Comparison of ENCODE assay signal across 16 mouse cellular contexts in genomic region chr3:51612398-51613356, GRCm38 (mm10). TPM values are rescaled to one million over a fixed set of nuclear protein-coding genes. Genes with fewer than 3 reads are reported as not detected.
DNase-seq lines count a peak whose midpoint lies in the region; ATAC-seq lines count a peak whose summit lies in the region.
"Had no signal": no experiment of that assay in that cellular context is flagged by ENCODE, and none has a peak within 500 bp of the region (broad histone marks: within the 10 kb centered on the region; RNA-seq: fewer than 3 reads in every experiment).

No protein-coding gene starts in this region.

- no peaks in the 10 kb centered on the region for H3K36me3 ChIP-seq in embryonic facial prominence, embryonic 12.5 days
- H3K36me3 ChIP-seq in embryonic facial prominence, embryonic 10.5 days (replicated peaks) = no peaks in the 10 kb centered on the region
- no peaks in the 10 kb centered on the region for H3K36me3 ChIP-seq in heart, embryonic 13.5 days
- no peaks in the 10 kb centered on the region for H3K36me3 ChIP-seq in midbrain, embryonic 11.5 days (ENCODE audit: control insufficient read depth, insufficient read depth, low read length)
- no peaks in the 10 kb centered on the region for H3K36me3 ChIP-seq in midbrain, embryonic 14.5 days (ENCODE audit: control insufficient read depth, insufficient read depth, low read length)
- H3K36me3 ChIP-seq: intestine, embryonic 15.5 days; stomach, embryonic 15.5 days had no signal

- H3K27ac ChIP-seq in embryonic facial prominence, embryonic 12.5 days = 0 out of 2 replicates have a peak overlapping the region, but pooled peaks have one; percentile 36
- no peak overlapping the region; the same call in 1 of the 2 replicates for H3K27ac ChIP-seq in embryonic facial prominence, embryonic 10.5 days (replicated peaks)
- no peak overlapping the region for H3K27ac ChIP-seq in heart, embryonic 13.5 days (replicated peaks)
- no peak overlapping the region for H3K27ac ChIP-seq in midbrain, embryonic 11.5 days (ENCODE audit: low read depth, low read length)
- no peak overlapping the region for H3K27ac ChIP-seq in midbrain, embryonic 14.5 days (replicated peaks; ENCODE audit: low read depth, low read length)
- H3K27ac ChIP-seq: intestine, embryonic 15.5 days; left cerebral cortex, adult 2 months; stomach, embryonic 15.5 days had no signal

- no peak overlapping the region for H3K4me3 ChIP-seq in embryonic facial prominence, embryonic 12.5 days
- H3K4me3 ChIP-seq in embryonic facial prominence, embryonic 10.5 days = no peak overlapping the region
- no peak overlapping the region for H3K4me3 ChIP-seq in heart, embryonic 13.5 days
- no peak overlapping the region for H3K4me3 ChIP-seq in midbrain, embryonic 11.5 days (ENCODE audit: low read depth, low read length)
- no peak overlapping the region for H3K4me3 ChIP-seq in midbrain, embryonic 14.5 days (replicated peaks; ENCODE audit: low read depth, low read length)
- H3K4me3 ChIP-seq: intestine, embryonic 15.5 days; left cerebral cortex, adult 2 months; stomach, embryonic 15.5 days had no signal

- no peak for ATAC-seq in embryonic facial prominence, embryonic 12.5 days (ENCODE audit: insufficient number of reproducible peaks, insufficient read depth, low FRiP score, low TSS enrichment)
- no peak for ATAC-seq in heart, embryonic 13.5 days (ENCODE audit: extremely low read depth, insufficient number of reproducible peaks, low FRiP score, low TSS enrichment)
- ATAC-seq in midbrain, embryonic 11.5 days (ENCODE audit: low FRiP score) = no peak
- ATAC-seq in midbrain, embryonic 14.5 days (ENCODE audit: low FRiP score, low TSS enrichment) = no peak
- ATAC-seq: midbrain, embryonic 16.5 days had no signal

- peaks cover 6% of the 10 kb centered on the region; the same call in 1 of the 2 replicates for H3K4me1 ChIP-seq in embryonic facial prominence, embryonic 12.5 days
- peaks cover 15% of the 10 kb centered on the region for H3K4me1 ChIP-seq in embryonic facial prominence, embryonic 10.5 days
- H3K4me1 ChIP-seq in heart, embryonic 13.5 days = peaks cover 10% of the 10 kb centered on the region
- no peaks in the 10 kb centered on the region for H3K4me1 ChIP-seq in midbrain, embryonic 11.5 days (ENCODE audit: control insufficient read depth, insufficient read depth, low read length)
- H3K4me1 ChIP-seq in midbrain, embryonic 14.5 days (ENCODE audit: control insufficient read depth, insufficient read depth, low read length) = no peaks in the 10 kb centered on the region

- no peaks in the 10 kb centered on the region for H3K27me3 ChIP-seq in embryonic facial prominence, embryonic 12.5 days
- H3K27me3 ChIP-seq in embryonic facial prominence, embryonic 10.5 days (replicated peaks; ENCODE audit: low read depth, poor library complexity, severe bottlenecking) = 0 out of 2 replicates have a peak, but pooled peaks cover 4% of the 10 kb centered on the region
- no peaks in the 10 kb centered on the region for H3K27me3 ChIP-seq in heart, embryonic 13.5 days (replicated peaks)
- no peaks in the 10 kb centered on the region for H3K27me3 ChIP-seq in midbrain, embryonic 11.5 days (ENCODE audit: control insufficient read depth, insufficient read depth, low read length)
- H3K27me3 ChIP-seq in midbrain, embryonic 14.5 days (ENCODE audit: control insufficient read depth, insufficient read depth, low read length) = no peaks in the 10 kb centered on the region
- H3K27me3 ChIP-seq: intestine, embryonic 15.5 days; Patski; stomach, embryonic 15.5 days had no signal

- 83% methylated on average over 10 of the region's 10 CpGs for WGBS in embryonic facial prominence, embryonic 12.5 days
- WGBS in embryonic facial prominence, embryonic 10.5 days = 87% methylated on average over 10 of the region's 10 CpGs
- WGBS in heart, embryonic 13.5 days = 80% methylated on average over 10 of the region's 10 CpGs
- WGBS in midbrain, embryonic 11.5 days = 84% methylated on average over 10 of the region's 10 CpGs
- WGBS in midbrain, embryonic 14.5 days = 88% methylated on average over 10 of the region's 10 CpGs

- intact Hi-C loops in heart, postnatal 25 days (cut with DNase I) = no loop called here

- H3K4me2 ChIP-seq in embryonic facial prominence, embryonic 12.5 days (replicated peaks) = no peak overlapping the region
- H3K4me2 ChIP-seq in heart, embryonic 13.5 days = 0 out of 2 replicates have a peak overlapping the region, but pooled peaks have one; percentile 20
- H3K4me2 ChIP-seq in midbrain, embryonic 11.5 days = no peak overlapping the region
- H3K4me2 ChIP-seq in midbrain, embryonic 14.5 days (ENCODE audit: low read length) = no peak overlapping the region
- H3K4me2 ChIP-seq: stomach, embryonic 15.5 days had no signal

- no peaks in the 10 kb centered on the region for H3K9me3 ChIP-seq in embryonic facial prominence, embryonic 12.5 days
- H3K9me3 ChIP-seq in embryonic facial prominence, embryonic 10.5 days = no peaks in the 10 kb centered on the region
- 0 out of 2 replicates have a peak, but pooled peaks cover 4% of the 10 kb centered on the region for H3K9me3 ChIP-seq in heart, embryonic 13.5 days
- no peaks in the 10 kb centered on the region for H3K9me3 ChIP-seq in midbrain, embryonic 11.5 days (ENCODE audit: control insufficient read depth, low read length)
- no peaks in the 10 kb centered on the region for H3K9me3 ChIP-seq in midbrain, embryonic 14.5 days (ENCODE audit: control insufficient read depth, low read length)
- H3K9me3 ChIP-seq: intestine, embryonic 15.5 days; stomach, embryonic 15.5 days had no signal

- no peak for DNase-seq in embryonic facial prominence, embryonic 10.5 days (ENCODE audit: low spot score)
- DNase-seq in heart, postnatal 25 days (ENCODE audit: low spot score) = no peak
- DNase-seq in midbrain, embryonic 11.5 days (ENCODE audit: low spot score, missing footprints) = peak; percentile 75
- DNase-seq in midbrain, embryonic 14.5 days = no peak
- no peak for DNase-seq in ovary, adult 18-20 months (ENCODE audit: low spot score)
- no peak for DNase-seq in layer of hippocampus, postnatal 36 days

- H3K9ac ChIP-seq in embryonic facial prominence, embryonic 12.5 days = no peak overlapping the region
- 0 out of 2 replicates have a peak overlapping the region, but pooled peaks have one; percentile 29 for H3K9ac ChIP-seq in heart, embryonic 13.5 days
- H3K9ac ChIP-seq in midbrain, embryonic 11.5 days (ENCODE audit: low read length) = no peak overlapping the region
- H3K9ac ChIP-seq in midbrain, embryonic 14.5 days (replicated peaks; ENCODE audit: low read length) = no peak overlapping the region
- H3K9ac ChIP-seq: forebrain, postnatal 0 days; intestine, embryonic 15.5 days; liver, postnatal 0 days; stomach, embryonic 15.5 days had no signal

RNA-seq across cellular contexts. Expression of gene Mgst2, which starts 47.5 kb away (rescaled TPM):
- polyA plus RNA-seq in embryonic facial prominence, embryonic 12.5 days (2016; fragmentation: Nextera tagmentation; extraction: Ambion mirVana) = 1.3 and 1.7 TPM in 2 replicates
- 0.61 and 0.74 TPM in 2 replicates for polyA plus RNA-seq in embryonic facial prominence, embryonic 10.5 days (2016; fragmentation: Nextera tagmentation; extraction: Ambion mirVana)
- polyA plus RNA-seq in heart, embryonic 13.5 days (2015; fragmentation: Nextera tagmentation; extraction: Ambion mirVana) = 2.4 and 3.8 TPM in 2 replicates
- under 1 TPM; 0.48 to 0.60 TPM for total RNA-seq in heart, postnatal 25 days (2021)
- 0.22 TPM in 1 of 2 replicates, not detected in the other for polyA plus RNA-seq in midbrain, embryonic 11.5 days (2014; fragmentation: Nextera tagmentation; extraction: Ambion mirVana)
- polyA plus RNA-seq in midbrain, embryonic 14.5 days (2014; fragmentation: Nextera tagmentation; extraction: Ambion mirVana) = 0.46 and 0.86 TPM in 2 replicates
- not detected for total RNA-seq in layer of hippocampus, postnatal 36 days (2021)
- total RNA-seq: forebrain, postnatal 0 days; left cerebral cortex, adult 2 months; left cerebral cortex, postnatal 36 days had no signal

RNA-seq across cellular contexts. Expression of gene Setd7, which starts 52.0 kb away (rescaled TPM):
- 4.6 and 4.8 TPM in 2 replicates for polyA plus RNA-seq in embryonic facial prominence, embryonic 12.5 days (2016; fragmentation: Nextera tagmentation; extraction: Ambion mirVana)
- polyA plus RNA-seq in embryonic facial prominence, embryonic 10.5 days (2016; fragmentation: Nextera tagmentation; extraction: Ambion mirVana) = 4.2 and 5.1 TPM in 2 replicates
- 3.8 and 5.8 TPM in 2 replicates for polyA plus RNA-seq in heart, embryonic 13.5 days (2015; fragmentation: Nextera tagmentation; extraction: Ambion mirVana)
- 10 to 100 TPM; 55.4 to 64.8 TPM for total RNA-seq in heart, postnatal 25 days (2021)
- 3.4 and 3.8 TPM in 2 replicates for polyA plus RNA-seq in midbrain, embryonic 11.5 days (2014; fragmentation: Nextera tagmentation; extraction: Ambion mirVana)
- 3.4 and 3.6 TPM in 2 replicates for polyA plus RNA-seq in midbrain, embryonic 14.5 days (2014; fragmentation: Nextera tagmentation; extraction: Ambion mirVana)
- total RNA-seq in layer of hippocampus, postnatal 36 days (2021) = 100 to 1,000 TPM; 159 to 165 TPM
